25 mouse cellular contexts compared by ENCODE assay signal in the genomic region with DNA sequence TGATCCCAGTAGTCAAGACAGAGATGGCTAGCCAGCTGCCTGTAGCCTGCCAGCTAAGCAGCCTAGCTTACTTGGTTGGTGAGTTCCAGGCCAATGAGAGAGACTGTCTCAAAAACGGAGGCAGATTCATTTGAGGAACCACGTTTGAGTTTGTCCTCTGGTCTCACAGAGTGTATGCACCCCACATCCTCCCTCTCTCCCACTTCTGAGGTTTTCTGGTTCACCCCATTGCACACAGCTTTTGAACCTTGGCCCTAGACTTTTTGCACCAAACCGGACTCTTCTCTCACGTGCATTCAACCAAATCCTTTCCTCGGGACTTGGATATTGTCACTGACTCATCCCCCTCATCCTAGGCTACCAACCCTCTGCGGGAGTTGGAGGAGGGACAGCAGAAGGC. TPM values are rescaled to one million over a fixed set of nuclear protein-coding genes. Genes with fewer than 3 reads are reported as not detected.
DNase-seq lines count a peak whose midpoint lies in the region; ATAC-seq and TF ChIP-seq lines count a peak whose summit lies in the region.
"Had no signal": no experiment of that assay in that cellular context is flagged by ENCODE, and none has a peak within 500 bp of the region (broad histone marks: within the 10 kb centered on the region; RNA-seq: fewer than 3 reads in every experiment).

No protein-coding gene starts in this region.

- ATAC-seq in kidney, postnatal 0 days (replicated peaks; ENCODE audit: low FRiP score, low read depth) = no peak
- ATAC-seq in granulocyte monocyte progenitor cell, adult 5-6 weeks (replicated peaks; ENCODE audit: poor library complexity, severe bottlenecking) = no peak
- ATAC-seq: CD4-positive, CD25-positive, alpha-beta regulatory T cell, adult 4 months; forebrain, embryonic 16.5 days had no signal

- H3K27me3 ChIP-seq in kidney, adult 2 months (replicated peaks; ENCODE audit: control insufficient read depth, insufficient read depth, low read length) = no peaks in the 10 kb centered on the region
- 0 out of 2 replicates have a peak, but pooled peaks cover 6% of the 10 kb centered on the region for H3K27me3 ChIP-seq in kidney, postnatal 0 days (ENCODE audit: insufficient read depth, low read length)
- H3K27me3 ChIP-seq in splenic B cell, adult 2 months (ENCODE audit: control insufficient read depth, insufficient read depth, low read length, poor library complexity, severe bottlenecking) = no peaks in the 10 kb centered on the region

- H3K27ac ChIP-seq in kidney, adult 2 months (ENCODE audit: insufficient read depth, low read depth, low read length) = peak overlapping the region; percentile 79
- H3K27ac ChIP-seq in kidney, postnatal 0 days = no peak overlapping the region; the same call in 1 of the 2 replicates
- H3K27ac ChIP-seq: embryonic facial prominence, embryonic 12.5 days; forebrain, embryonic 12.5 days; heart, adult 2 months; heart, embryonic 15.5 days; hindbrain, embryonic 13.5 days had no signal

- no peak overlapping the region for H3K4me3 ChIP-seq in kidney, adult 2 months (ENCODE audit: insufficient read depth, low read depth, low read length)
- no peak overlapping the region for H3K4me3 ChIP-seq in kidney, postnatal 0 days (replicated peaks; ENCODE audit: low read depth, low read length)
- H3K4me3 ChIP-seq: embryonic facial prominence, embryonic 12.5 days; forebrain, embryonic 12.5 days; heart, adult 2 months; heart, embryonic 15.5 days; hindbrain, embryonic 13.5 days had no signal

- H3K4me2 ChIP-seq in kidney, postnatal 0 days (ENCODE audit: low read length) = no peak overlapping the region
- H3K4me2 ChIP-seq: embryonic facial prominence, embryonic 12.5 days; forebrain, embryonic 12.5 days; heart, embryonic 11.5 days; heart, embryonic 15.5 days; hindbrain, embryonic 13.5 days had no signal

- DNase-seq in kidney, adult 2 months = peak; percentile 89
- no peak for DNase-seq in kidney, postnatal 10 days
- DNase-seq in thymus, postnatal 0 days (ENCODE audit: low spot score) = peak; percentile 19
- no peak for DNase-seq in thymus, postnatal 25 days
- peak; percentile 25 for DNase-seq in kidney, postnatal 0 days (ENCODE audit: low spot score)
- DNase-seq in splenic B cell, adult 2 months (ENCODE audit: low read depth, low spot score) = peak; percentile 21
- DNase-seq in layer of hippocampus, postnatal 25 days (ENCODE audit: extremely low spot score in 1 of 2, low spot score in 1 of 2) = no peak
- DNase-seq: adrenal gland, adult 8-10 months; cerebellum, adult 11 months; cerebellum, adult 8-10 months; cerebellum, postnatal 14 days; gastrocnemius, postnatal 10 days; heart, postnatal 14 days had no signal

- TF ChIP-seq CTCF in kidney, adult 2 months (conservative IDR thresholded peaks at IDR 0.05; ENCODE audit: insufficient read depth, insufficient read length, low read depth, low read length) = no peak
- TF ChIP-seq CTCF in kidney, postnatal 0 days (IDR thresholded peaks at IDR 0.05; ENCODE audit: low read depth) = no peak

- peaks cover 9% of the 10 kb centered on the region for H3K4me1 ChIP-seq in kidney, adult 2 months (ENCODE audit: control insufficient read depth, insufficient read depth, low read length)
- peaks cover 9% of the 10 kb centered on the region for H3K4me1 ChIP-seq in kidney, postnatal 0 days (replicated peaks; ENCODE audit: insufficient read depth, low read length)

- no peak overlapping the region for H3K9ac ChIP-seq in kidney, postnatal 0 days (ENCODE audit: low read depth, low read length)
- H3K9ac ChIP-seq: embryonic facial prominence, embryonic 12.5 days; forebrain, embryonic 12.5 days; heart, embryonic 15.5 days; hindbrain, embryonic 13.5 days had no signal

- H3K9me3 ChIP-seq in kidney, postnatal 0 days (replicated peaks; ENCODE audit: low read length) = no peaks in the 10 kb centered on the region
- H3K9me3 ChIP-seq: embryonic facial prominence, embryonic 12.5 days; forebrain, embryonic 12.5 days; heart, embryonic 15.5 days; hindbrain, embryonic 13.5 days had no signal

- no peaks in the 10 kb centered on the region for H3K36me3 ChIP-seq in kidney, adult 2 months (ENCODE audit: control insufficient read depth, insufficient read depth, low read length)
- H3K36me3 ChIP-seq in kidney, postnatal 0 days (ENCODE audit: insufficient read depth, low read length) = no peaks in the 10 kb centered on the region
- H3K36me3 ChIP-seq in splenic B cell, adult 2 months (ENCODE audit: control insufficient read depth, insufficient read depth, low read length, poor library complexity, severe bottlenecking) = no peaks in the 10 kb centered on the region
- H3K36me3 ChIP-seq: embryonic facial prominence, embryonic 12.5 days; forebrain, embryonic 12.5 days; G1E; heart, embryonic 15.5 days; hindbrain, embryonic 13.5 days had no signal

- TF ChIP-seq POLR2A in kidney, adult 2 months (IDR thresholded peaks at IDR 0.05; ENCODE audit: low read depth, low read length) = no peak

- 46% methylated on average over 6 of the region's 6 CpGs for WGBS in kidney, adult 2 months
- 39% methylated on average over 6 of the region's 6 CpGs for WGBS in kidney, postnatal 0 days

RNA-seq across cellular contexts. Expression of a gene that starts 20.3 kb away (rescaled TPM):
- polyA plus RNA-seq in kidney, adult 2 months (2012; rRNA removed) = 144 and 170 TPM in 2 replicates
- 0.38 and 0.39 TPM in 2 replicates for polyA plus RNA-seq in thymus, postnatal 0 days (2015; fragmentation: Nextera tagmentation; extraction: Ambion mirVana)
- polyA plus RNA-seq in kidney, postnatal 0 days (2015; fragmentation: Nextera tagmentation; extraction: Ambion mirVana) = 6.5 and 7.8 TPM in 2 replicates
- 1 to 10 TPM; 3.1 to 5.8 TPM for total RNA-seq in layer of hippocampus, postnatal 25 days (2021)
- total RNA-seq in granulocyte monocyte progenitor cell, adult 5-6 weeks (2014; fragmentation: Nextera tagmentation) = not detected in 2 replicates
- 1.2 TPM in 1 of 2 replicates, not detected in the other for total RNA-seq in granulocyte monocyte progenitor cell, adult 5-6 weeks (2017)
- total RNA-seq: common myeloid progenitor, adult 5-6 weeks; hematopoietic stem cell, adult 5-6 weeks had no signal
- polyA plus RNA-seq: G1E had no signal

RNA-seq across cellular contexts. Expression of a gene that starts 31.9 kb away (rescaled TPM):
- 7.3 and 8.7 TPM in 2 replicates for polyA plus RNA-seq in kidney, adult 2 months (2012; rRNA removed)
- polyA plus RNA-seq in thymus, postnatal 0 days (2015; fragmentation: Nextera tagmentation; extraction: Ambion mirVana) = 1.6 and 1.7 TPM in 2 replicates
- 9.9 and 12.5 TPM in 2 replicates for polyA plus RNA-seq in kidney, postnatal 0 days (2015; fragmentation: Nextera tagmentation; extraction: Ambion mirVana)
- total RNA-seq in layer of hippocampus, postnatal 25 days (2021) = 10 to 100 TPM; 30.4 to 32.8 TPM
- total RNA-seq in granulocyte monocyte progenitor cell, adult 5-6 weeks (2014; fragmentation: Nextera tagmentation) = not detected in 2 replicates
- total RNA-seq in granulocyte monocyte progenitor cell, adult 5-6 weeks (2017) = not detected in 2 replicates
- total RNA-seq: common myeloid progenitor, adult 5-6 weeks; G1E had no signal
- polyA plus RNA-seq: CD4-positive, CD25-positive, alpha-beta regulatory T cell, adult 4 months had no signal

RNA-seq across cellular contexts. Expression of a gene that starts 39.5 kb away (rescaled TPM):
- 10.1 and 10.2 TPM in 2 replicates for polyA plus RNA-seq in kidney, adult 2 months (2012; rRNA removed)
- polyA plus RNA-seq in thymus, postnatal 0 days (2015; fragmentation: Nextera tagmentation; extraction: Ambion mirVana) = 13.1 and 13.7 TPM in 2 replicates
- 14.5 and 17.4 TPM in 2 replicates for polyA plus RNA-seq in kidney, postnatal 0 days (2015; fragmentation: Nextera tagmentation; extraction: Ambion mirVana)
- 10 to 100 TPM; 32.1 to 34.4 TPM for total RNA-seq in layer of hippocampus, postnatal 25 days (2021)
- total RNA-seq in granulocyte monocyte progenitor cell, adult 5-6 weeks (2014; fragmentation: Nextera tagmentation) = 14.7 and 19.2 TPM in 2 replicates
- 19.1 and 23.0 TPM in 2 replicates for total RNA-seq in granulocyte monocyte progenitor cell, adult 5-6 weeks (2017)

RNA-seq across cellular contexts. Expression of a gene that starts 45.2 kb away (rescaled TPM):
- 50.4 and 50.7 TPM in 2 replicates for polyA plus RNA-seq in kidney, adult 2 months (2012; rRNA removed)
- 103 and 119 TPM in 2 replicates for polyA plus RNA-seq in thymus, postnatal 0 days (2015; fragmentation: Nextera tagmentation; extraction: Ambion mirVana)
- 80.4 and 85.2 TPM in 2 replicates for polyA plus RNA-seq in kidney, postnatal 0 days (2015; fragmentation: Nextera tagmentation; extraction: Ambion mirVana)
- 10 to 100 TPM; 48.7 to 51.6 TPM for total RNA-seq in layer of hippocampus, postnatal 25 days (2021)
- total RNA-seq in granulocyte monocyte progenitor cell, adult 5-6 weeks (2014; fragmentation: Nextera tagmentation) = 80.5 and 90.8 TPM in 2 replicates
- 44.9 and 89.9 TPM in 2 replicates for total RNA-seq in granulocyte monocyte progenitor cell, adult 5-6 weeks (2017)

RNA-seq across cellular contexts. Expression of a gene that starts 46.0 kb away (rescaled TPM):
- 47.3 and 63.3 TPM in 2 replicates for polyA plus RNA-seq in kidney, adult 2 months (2012; rRNA removed)
- 28.7 and 28.8 TPM in 2 replicates for polyA plus RNA-seq in thymus, postnatal 0 days (2015; fragmentation: Nextera tagmentation; extraction: Ambion mirVana)
- polyA plus RNA-seq in kidney, postnatal 0 days (2015; fragmentation: Nextera tagmentation; extraction: Ambion mirVana) = 42.4 and 42.6 TPM in 2 replicates
- 10 to 100 TPM; 43.7 TPM for total RNA-seq in layer of hippocampus, postnatal 25 days (2021)
- 15.7 and 18.7 TPM in 2 replicates for total RNA-seq in granulocyte monocyte progenitor cell, adult 5-6 weeks (2014; fragmentation: Nextera tagmentation)
- total RNA-seq in granulocyte monocyte progenitor cell, adult 5-6 weeks (2017) = 5.4 and 6.5 TPM in 2 replicates

Comparison
In these comparisons a context has a peak if more than half of its experiments do, and no peak if none do; other contexts are left out.
1. DNase-seq: peak in kidney, adult 2 months (single experiment), thymus, postnatal 0 days (single experiment), kidney, postnatal 0 days (single experiment) and splenic B cell, adult 2 months (single experiment); none in kidney, postnatal 10 days (single experiment), thymus, postnatal 25 days (single experiment) and layer of hippocampus, postnatal 25 days (0 of 2).
2. RNA of a gene that starts 20.3 kb away (polyA plus RNA-seq): 144 to 170 TPM in kidney, adult 2 months; 6.5 to 7.8 TPM in kidney, postnatal 0 days and 0.38 to 0.39 TPM in thymus, postnatal 0 days; every median in the first group is over 10 times any median in the second.